Mouse (Mus musculus) mesoderm, embryonic 11.5 days (tissue): ENCODE results near the gene Srsf11.

Experiments
- DNase-seq: peaks from one replicate; pipeline ENCODE4 v3.0.0-alpha.2; 2012; ENCODE audit warnings: low read depth, low spot score

Gene Srsf11

GRCm38 (mm10) chr3:157993322-157993721 is 43.1 kb downstream of the Srsf11 start:
- DNase-seq: no peak

GRCm38 (mm10) chr3:157979619-157980018 is 56.8 kb downstream of the Srsf11 start:
- no peak for DNase-seq

- DNase-seq: no peak
Measured at GRCm38 (mm10) chr3:157973236-157973635, 63.2 kb downstream of the Srsf11 start.

- no peak for DNase-seq
Measured at GRCm38 (mm10) chr3:157971151-157971550, 65.3 kb downstream of the Srsf11 start.
